ENCODE assay signal across 13 mouse cellular contexts in the genomic region with DNA sequence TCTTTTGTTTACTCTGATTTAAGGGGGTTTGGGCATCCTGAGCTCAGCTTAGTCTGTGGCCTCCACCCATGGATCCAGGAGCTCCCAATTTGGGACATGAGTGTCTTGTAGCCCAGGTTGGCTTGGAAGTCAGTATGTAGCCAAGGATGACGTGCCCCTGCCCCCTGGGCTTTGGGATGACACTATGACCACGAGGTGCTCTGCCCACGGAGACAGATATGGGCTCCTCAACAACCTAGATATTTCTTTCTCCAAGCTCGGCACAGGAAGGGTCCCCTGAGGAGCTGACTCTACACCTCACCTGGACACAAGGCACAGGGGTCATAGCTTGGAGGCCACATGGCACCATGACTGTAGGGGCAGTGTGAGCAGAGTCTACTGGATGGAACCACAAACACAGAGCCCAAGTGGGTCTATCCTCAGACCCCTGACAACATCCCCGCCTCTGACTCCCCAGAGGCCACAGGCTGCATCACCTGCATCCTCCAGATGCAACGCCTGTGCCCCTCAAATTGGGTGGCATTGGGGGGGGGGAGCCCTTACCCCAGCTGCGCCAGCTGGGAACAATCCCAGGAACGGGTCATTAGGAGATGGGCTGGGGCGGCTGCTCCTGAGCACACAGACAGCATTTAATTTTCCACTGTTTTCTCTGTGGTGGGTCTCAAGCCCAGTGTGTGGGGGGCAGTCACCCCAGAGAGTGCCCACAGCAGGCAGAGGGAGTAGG. TPM values are rescaled to one million over a fixed set of nuclear protein-coding genes. Genes with fewer than 3 reads are reported as not detected.
A peak's percentile ranks its signal among the peaks of the same experiment; 100 is the strongest.
DNase-seq lines count a peak whose midpoint lies in the region; ATAC-seq lines count a peak whose summit lies in the region.
"Had no signal": no experiment of that assay in that cellular context is flagged by ENCODE, and none has a peak within 500 bp of the region (broad histone marks: within the 10 kb centered on the region; RNA-seq: fewer than 3 reads in every experiment).

No protein-coding gene starts in this region.

- H3K27ac ChIP-seq in forebrain, embryonic 12.5 days, result no peak overlapping the region
- no peak overlapping the region for H3K27ac ChIP-seq in forebrain, embryonic 13.5 days
- no peak overlapping the region for H3K27ac ChIP-seq in hindbrain, embryonic 12.5 days
- no peak overlapping the region for H3K27ac ChIP-seq in hindbrain, embryonic 14.5 days
- no peak overlapping the region for H3K27ac ChIP-seq in midbrain, embryonic 11.5 days (ENCODE audit: low read depth, low read length)
- no peak overlapping the region for H3K27ac ChIP-seq in midbrain, embryonic 15.5 days
- no peak overlapping the region for H3K27ac ChIP-seq in limb, embryonic 11.5 days (replicated peaks; ENCODE audit: low read depth, low read length)
- H3K27ac ChIP-seq: forebrain, embryonic 10.5 days; heart, embryonic 15.5 days; hindbrain, embryonic 15.5 days; macrophage had no signal

- peaks cover 71% of the 10 kb centered on the region for H3K27me3 ChIP-seq in forebrain, embryonic 12.5 days
- peaks cover 70% of the 10 kb centered on the region for H3K27me3 ChIP-seq in forebrain, embryonic 13.5 days
- peaks cover 61% of the 10 kb centered on the region for H3K27me3 ChIP-seq in hindbrain, embryonic 12.5 days
- H3K27me3 ChIP-seq in hindbrain, embryonic 14.5 days (ENCODE audit: control insufficient read depth, insufficient read depth, low read length), result peaks cover 56% of the 10 kb centered on the region
- peaks cover 41% of the 10 kb centered on the region for H3K27me3 ChIP-seq in midbrain, embryonic 11.5 days (ENCODE audit: control insufficient read depth, insufficient read depth, low read length)
- H3K27me3 ChIP-seq in midbrain, embryonic 15.5 days (replicated peaks), result peaks cover 65% of the 10 kb centered on the region
- peaks cover 52% of the 10 kb centered on the region for H3K27me3 ChIP-seq in limb, embryonic 11.5 days (ENCODE audit: control insufficient read depth, insufficient read depth, low read length)

- H3K9me3 ChIP-seq in forebrain, embryonic 12.5 days, result no peaks in the 10 kb centered on the region
- no peaks in the 10 kb centered on the region for H3K9me3 ChIP-seq in forebrain, embryonic 13.5 days (replicated peaks)
- no peaks in the 10 kb centered on the region for H3K9me3 ChIP-seq in hindbrain, embryonic 12.5 days (replicated peaks)
- no peaks in the 10 kb centered on the region for H3K9me3 ChIP-seq in hindbrain, embryonic 14.5 days (ENCODE audit: control insufficient read depth, low read length)
- H3K9me3 ChIP-seq in midbrain, embryonic 11.5 days (ENCODE audit: control insufficient read depth, low read length), result no peaks in the 10 kb centered on the region
- H3K9me3 ChIP-seq in midbrain, embryonic 15.5 days, result no peaks in the 10 kb centered on the region
- no peaks in the 10 kb centered on the region for H3K9me3 ChIP-seq in limb, embryonic 11.5 days (ENCODE audit: control insufficient read depth, low read length)
- H3K9me3 ChIP-seq: forebrain, embryonic 10.5 days; heart, embryonic 15.5 days; hindbrain, embryonic 15.5 days had no signal

- no peak overlapping the region for H3K4me3 ChIP-seq in forebrain, embryonic 12.5 days (replicated peaks)
- H3K4me3 ChIP-seq in forebrain, embryonic 13.5 days, result no peak overlapping the region
- H3K4me3 ChIP-seq in hindbrain, embryonic 12.5 days, result no peak overlapping the region
- H3K4me3 ChIP-seq in hindbrain, embryonic 14.5 days (replicated peaks; ENCODE audit: low read length), result no peak overlapping the region
- no peak overlapping the region for H3K4me3 ChIP-seq in midbrain, embryonic 11.5 days (ENCODE audit: low read depth, low read length)
- H3K4me3 ChIP-seq in midbrain, embryonic 15.5 days, result no peak overlapping the region
- no peak overlapping the region for H3K4me3 ChIP-seq in limb, embryonic 11.5 days (ENCODE audit: low read depth, low read length)
- H3K4me3 ChIP-seq: forebrain, embryonic 10.5 days; heart, embryonic 15.5 days; hindbrain, embryonic 15.5 days had no signal

- no peak overlapping the region for H3K9ac ChIP-seq in forebrain, embryonic 12.5 days
- no peak overlapping the region for H3K9ac ChIP-seq in forebrain, embryonic 13.5 days
- H3K9ac ChIP-seq in hindbrain, embryonic 12.5 days, result no peak overlapping the region
- no peak overlapping the region for H3K9ac ChIP-seq in hindbrain, embryonic 14.5 days
- no peak overlapping the region for H3K9ac ChIP-seq in midbrain, embryonic 11.5 days (ENCODE audit: low read length)
- no peak overlapping the region for H3K9ac ChIP-seq in midbrain, embryonic 15.5 days
- no peak overlapping the region for H3K9ac ChIP-seq in limb, embryonic 11.5 days (ENCODE audit: low read length)
- H3K9ac ChIP-seq: heart, embryonic 15.5 days; hindbrain, embryonic 15.5 days had no signal

- 0 out of 2 replicates have a peak, but pooled peaks have one; percentile 2 for ATAC-seq in forebrain, embryonic 12.5 days (ENCODE audit: low FRiP score)
- no peak for ATAC-seq in forebrain, embryonic 13.5 days
- ATAC-seq in hindbrain, embryonic 12.5 days (ENCODE audit: low FRiP score), result 0 out of 2 replicates have a peak, but pooled peaks have one; percentile 21
- no peak for ATAC-seq in hindbrain, embryonic 14.5 days (ENCODE audit: low FRiP score)
- 0 out of 2 replicates have a peak, but pooled peaks have one; percentile 12 for ATAC-seq in midbrain, embryonic 11.5 days (ENCODE audit: low FRiP score)
- no peak for ATAC-seq in midbrain, embryonic 15.5 days (replicated peaks)
- ATAC-seq in limb, embryonic 11.5 days (ENCODE audit: insufficient number of reproducible peaks, low FRiP score, low TSS enrichment, low read depth), result 0 out of 2 replicates have a peak, but pooled peaks have one; percentile 10
- ATAC-seq in activated CD4-positive, CD25-positive, alpha-beta regulatory T cell, adult 4 months, result no peak

- H3K4me1 ChIP-seq in forebrain, embryonic 12.5 days, result no peaks in the 10 kb centered on the region
- H3K4me1 ChIP-seq in forebrain, embryonic 13.5 days, result no peaks in the 10 kb centered on the region
- 0 out of 2 replicates have a peak, but pooled peaks cover 3% of the 10 kb centered on the region for H3K4me1 ChIP-seq in hindbrain, embryonic 12.5 days
- H3K4me1 ChIP-seq in hindbrain, embryonic 14.5 days (replicated peaks; ENCODE audit: control insufficient read depth, insufficient read depth, low read length), result no peaks in the 10 kb centered on the region
- H3K4me1 ChIP-seq in midbrain, embryonic 11.5 days (ENCODE audit: control insufficient read depth, insufficient read depth, low read length), result no peaks in the 10 kb centered on the region
- no peaks in the 10 kb centered on the region for H3K4me1 ChIP-seq in midbrain, embryonic 15.5 days
- H3K4me1 ChIP-seq in limb, embryonic 11.5 days (ENCODE audit: control insufficient read depth, insufficient read depth, low read length), result peaks cover 2% of the 10 kb centered on the region; the same call in 1 of the 2 replicates
- H3K4me1 ChIP-seq: hindbrain, embryonic 15.5 days had no signal

- H3K4me2 ChIP-seq in forebrain, embryonic 12.5 days, result no peak overlapping the region
- H3K4me2 ChIP-seq in forebrain, embryonic 13.5 days, result no peak overlapping the region
- no peak overlapping the region for H3K4me2 ChIP-seq in hindbrain, embryonic 12.5 days (replicated peaks)
- H3K4me2 ChIP-seq in hindbrain, embryonic 14.5 days (replicated peaks), result no peak overlapping the region
- no peak overlapping the region for H3K4me2 ChIP-seq in midbrain, embryonic 11.5 days
- no peak overlapping the region for H3K4me2 ChIP-seq in midbrain, embryonic 15.5 days
- no peak overlapping the region for H3K4me2 ChIP-seq in limb, embryonic 11.5 days (ENCODE audit: low read depth, severe bottlenecking)
- H3K4me2 ChIP-seq: heart, embryonic 15.5 days; hindbrain, embryonic 15.5 days had no signal

- WGBS in forebrain, embryonic 12.5 days, result 61% methylated on average over 9 of the region's 9 CpGs
- WGBS in forebrain, embryonic 13.5 days, result 67% methylated on average over 9 of the region's 9 CpGs
- WGBS in hindbrain, embryonic 12.5 days, result 61% methylated on average over 9 of the region's 9 CpGs
- 57% methylated on average over 9 of the region's 9 CpGs for WGBS in hindbrain, embryonic 14.5 days
- WGBS in midbrain, embryonic 11.5 days, result 63% methylated on average over 9 of the region's 9 CpGs
- WGBS in midbrain, embryonic 15.5 days, result 59% methylated on average over 9 of the region's 9 CpGs
- WGBS in limb, embryonic 11.5 days, result 66% methylated on average over 9 of the region's 9 CpGs

- H3K36me3 ChIP-seq in forebrain, embryonic 12.5 days (replicated peaks), result no peaks in the 10 kb centered on the region
- H3K36me3 ChIP-seq in forebrain, embryonic 13.5 days (ENCODE audit: poor library complexity, severe bottlenecking), result no peaks in the 10 kb centered on the region
- no peaks in the 10 kb centered on the region for H3K36me3 ChIP-seq in hindbrain, embryonic 12.5 days
- no peaks in the 10 kb centered on the region for H3K36me3 ChIP-seq in hindbrain, embryonic 14.5 days (replicated peaks; ENCODE audit: control insufficient read depth, insufficient read depth)
- H3K36me3 ChIP-seq in midbrain, embryonic 11.5 days (ENCODE audit: control insufficient read depth, insufficient read depth, low read length), result no peaks in the 10 kb centered on the region
- no peaks in the 10 kb centered on the region for H3K36me3 ChIP-seq in midbrain, embryonic 15.5 days (replicated peaks)
- H3K36me3 ChIP-seq in limb, embryonic 11.5 days (ENCODE audit: control insufficient read depth, insufficient read depth, low read length), result no peaks in the 10 kb centered on the region
- H3K36me3 ChIP-seq: forebrain, embryonic 10.5 days; heart, embryonic 15.5 days; hindbrain, embryonic 15.5 days had no signal

- no peak for DNase-seq in hindbrain, embryonic 14.5 days (ENCODE audit: low spot score)
- DNase-seq in midbrain, embryonic 11.5 days (ENCODE audit: low spot score, missing footprints), result peak; percentile 28
- no peak for DNase-seq in limb, embryonic 11.5 days (ENCODE audit: low spot score)

RNA-seq across cellular contexts. Expression of gene Nfic, which starts 4.6 kb away (rescaled TPM):
- 15.3 and 16.3 TPM in 2 replicates for polyA plus RNA-seq in forebrain, embryonic 12.5 days (2016; fragmentation: Nextera tagmentation; extraction: Ambion mirVana)
- polyA plus RNA-seq in forebrain, embryonic 13.5 days (2015; fragmentation: Nextera tagmentation; extraction: Ambion mirVana), result 18.5 and 25.2 TPM in 2 replicates
- polyA plus RNA-seq in hindbrain, embryonic 12.5 days (2016; fragmentation: Nextera tagmentation; extraction: Ambion mirVana), result 30.9 and 31.5 TPM in 2 replicates
- 17.3 and 25.8 TPM in 2 replicates for polyA plus RNA-seq in hindbrain, embryonic 14.5 days (2014; fragmentation: Nextera tagmentation; extraction: Ambion mirVana)
- polyA plus RNA-seq in midbrain, embryonic 11.5 days (2014; fragmentation: Nextera tagmentation; extraction: Ambion mirVana), result 6.6 and 6.9 TPM in 2 replicates
- polyA plus RNA-seq in midbrain, embryonic 15.5 days (2015; fragmentation: Nextera tagmentation; extraction: Ambion mirVana), result 18.1 and 22.8 TPM in 2 replicates
- 16.7 and 18.7 TPM in 2 replicates for polyA plus RNA-seq in limb, embryonic 11.5 days (2014; fragmentation: Nextera tagmentation; extraction: Ambion mirVana)
- polyA plus RNA-seq in activated CD4-positive, CD25-positive, alpha-beta regulatory T cell, adult 4 months (2017; shearing (Covaris generic)), result 10 to 100 TPM; 15.2 to 16.0 TPM

RNA-seq across cellular contexts. Expression of gene Celf5, which starts 31.7 kb away (rescaled TPM):
- polyA plus RNA-seq in forebrain, embryonic 12.5 days (2016; fragmentation: Nextera tagmentation; extraction: Ambion mirVana), result 37.1 and 42.4 TPM in 2 replicates
- 48.8 and 57.4 TPM in 2 replicates for polyA plus RNA-seq in forebrain, embryonic 13.5 days (2015; fragmentation: Nextera tagmentation; extraction: Ambion mirVana)
- 37.1 and 41.3 TPM in 2 replicates for polyA plus RNA-seq in hindbrain, embryonic 12.5 days (2016; fragmentation: Nextera tagmentation; extraction: Ambion mirVana)
- polyA plus RNA-seq in hindbrain, embryonic 14.5 days (2014; fragmentation: Nextera tagmentation; extraction: Ambion mirVana), result 46.6 and 55.9 TPM in 2 replicates
- 10.0 and 13.1 TPM in 2 replicates for polyA plus RNA-seq in midbrain, embryonic 11.5 days (2014; fragmentation: Nextera tagmentation; extraction: Ambion mirVana)
- polyA plus RNA-seq in midbrain, embryonic 15.5 days (2015; fragmentation: Nextera tagmentation; extraction: Ambion mirVana), result 106 and 109 TPM in 2 replicates
- polyA plus RNA-seq in limb, embryonic 11.5 days (2014; fragmentation: Nextera tagmentation; extraction: Ambion mirVana), result 0.33 and 0.77 TPM in 2 replicates
- polyA plus RNA-seq in activated CD4-positive, CD25-positive, alpha-beta regulatory T cell, adult 4 months (2017; shearing (Covaris generic)), result 1 to 10 TPM in 1 of 2 experiments, under 1 TPM in 1; 0.44 to 1.5 TPM
- polyA plus RNA-seq: liver, adult 2 months had no signal

RNA-seq across cellular contexts. Expression of gene Ncln, which starts 45.4 kb away (rescaled TPM):
- 65.8 and 66.6 TPM in 2 replicates for polyA plus RNA-seq in forebrain, embryonic 12.5 days (2016; fragmentation: Nextera tagmentation; extraction: Ambion mirVana)
- 56.8 and 60.9 TPM in 2 replicates for polyA plus RNA-seq in forebrain, embryonic 13.5 days (2015; fragmentation: Nextera tagmentation; extraction: Ambion mirVana)
- 75.1 and 79.5 TPM in 2 replicates for polyA plus RNA-seq in hindbrain, embryonic 12.5 days (2016; fragmentation: Nextera tagmentation; extraction: Ambion mirVana)
- 53.8 and 59.0 TPM in 2 replicates for polyA plus RNA-seq in hindbrain, embryonic 14.5 days (2014; fragmentation: Nextera tagmentation; extraction: Ambion mirVana)
- polyA plus RNA-seq in midbrain, embryonic 11.5 days (2014; fragmentation: Nextera tagmentation; extraction: Ambion mirVana), result 40.4 and 44.5 TPM in 2 replicates
- polyA plus RNA-seq in midbrain, embryonic 15.5 days (2015; fragmentation: Nextera tagmentation; extraction: Ambion mirVana), result 69.7 and 73.8 TPM in 2 replicates
- 60.3 and 66.8 TPM in 2 replicates for polyA plus RNA-seq in limb, embryonic 11.5 days (2014; fragmentation: Nextera tagmentation; extraction: Ambion mirVana)
- polyA plus RNA-seq in activated CD4-positive, CD25-positive, alpha-beta regulatory T cell, adult 4 months (2017; shearing (Covaris generic)), result 10 to 100 TPM; 33.4 to 41.8 TPM

RNA-seq across cellular contexts. Expression of gene S1pr4, which starts 49.1 kb away (rescaled TPM):
- 0.21 and 0.49 TPM in 2 replicates for polyA plus RNA-seq in forebrain, embryonic 12.5 days (2016; fragmentation: Nextera tagmentation; extraction: Ambion mirVana)
- 0.52 and 0.53 TPM in 2 replicates for polyA plus RNA-seq in forebrain, embryonic 13.5 days (2015; fragmentation: Nextera tagmentation; extraction: Ambion mirVana)
- 0.52 and 0.65 TPM in 2 replicates for polyA plus RNA-seq in hindbrain, embryonic 12.5 days (2016; fragmentation: Nextera tagmentation; extraction: Ambion mirVana)
- polyA plus RNA-seq in hindbrain, embryonic 14.5 days (2014; fragmentation: Nextera tagmentation; extraction: Ambion mirVana), result 0.70 and 0.81 TPM in 2 replicates
- 0.37 and 0.43 TPM in 2 replicates for polyA plus RNA-seq in midbrain, embryonic 11.5 days (2014; fragmentation: Nextera tagmentation; extraction: Ambion mirVana)
- polyA plus RNA-seq in midbrain, embryonic 15.5 days (2015; fragmentation: Nextera tagmentation; extraction: Ambion mirVana), result 0.71 and 1.2 TPM in 2 replicates
- 0.10 and 0.43 TPM in 2 replicates for polyA plus RNA-seq in limb, embryonic 11.5 days (2014; fragmentation: Nextera tagmentation; extraction: Ambion mirVana)
- 10 to 100 TPM; 70.0 to 70.7 TPM for polyA plus RNA-seq in activated CD4-positive, CD25-positive, alpha-beta regulatory T cell, adult 4 months (2017; shearing (Covaris generic))

RNA-seq across cellular contexts. Expression of gene Smim24, which starts 58.0 kb away (rescaled TPM):
- polyA plus RNA-seq in forebrain, embryonic 12.5 days (2016; fragmentation: Nextera tagmentation; extraction: Ambion mirVana), result 1.8 and 2.6 TPM in 2 replicates
- polyA plus RNA-seq in forebrain, embryonic 13.5 days (2015; fragmentation: Nextera tagmentation; extraction: Ambion mirVana), result 1.8 TPM in 2 replicates
- 1.9 and 2.7 TPM in 2 replicates for polyA plus RNA-seq in hindbrain, embryonic 12.5 days (2016; fragmentation: Nextera tagmentation; extraction: Ambion mirVana)
- polyA plus RNA-seq in hindbrain, embryonic 14.5 days (2014; fragmentation: Nextera tagmentation; extraction: Ambion mirVana), result 0.84 and 1.3 TPM in 2 replicates
- polyA plus RNA-seq in midbrain, embryonic 11.5 days (2014; fragmentation: Nextera tagmentation; extraction: Ambion mirVana), result 2.3 and 2.7 TPM in 2 replicates
- polyA plus RNA-seq in midbrain, embryonic 15.5 days (2015; fragmentation: Nextera tagmentation; extraction: Ambion mirVana), result 1.4 and 1.6 TPM in 2 replicates
- polyA plus RNA-seq in limb, embryonic 11.5 days (2014; fragmentation: Nextera tagmentation; extraction: Ambion mirVana), result 3.4 and 3.5 TPM in 2 replicates
- 10 to 100 TPM in 1 of 2 experiments, 1 to 10 TPM in 1; 7.3 to 13.3 TPM for polyA plus RNA-seq in activated CD4-positive, CD25-positive, alpha-beta regulatory T cell, adult 4 months (2017; shearing (Covaris generic))

Comparison
In these comparisons a context has a peak if more than half of its experiments do, and no peak if none do; other contexts are left out.
1. ATAC-seq: peak in forebrain, embryonic 12.5 days (single experiment), hindbrain, embryonic 12.5 days (single experiment), midbrain, embryonic 11.5 days (single experiment) and limb, embryonic 11.5 days (single experiment); none in forebrain, embryonic 13.5 days (single experiment), hindbrain, embryonic 14.5 days (single experiment), midbrain, embryonic 15.5 days (single experiment) and activated CD4-positive, CD25-positive, alpha-beta regulatory T cell, adult 4 months (single experiment).